Mouse (Mus musculus) heart, embryonic 10.5 days (tissue): ENCODE results near the gene Dhrs9. TPM values are rescaled to one million over a fixed set of nuclear protein-coding genes. Genes with fewer than 3 reads are reported as not detected.
A peak's percentile ranks its signal among the peaks of the same experiment; 100 is the strongest.

Source experiments
- DNase-seq: peaks from one replicate; pipeline ENCODE4 v3.0.0-alpha.2; 2017; ENCODE audit warnings: low spot score
- H3K27ac ChIP-seq: fragments of 300-500 bp; sonication (generic); 2 replicates; pipeline ENCODE4 v1.5.1; 2016; ENCODE audit warnings: mild to moderate bottlenecking
- H3K27me3 ChIP-seq: fragments of 300-500 bp; sonication (generic); 2 replicates; pipeline ENCODE4 v1.6.1; 2016; ENCODE audit warnings: mild to moderate bottlenecking; ENCODE audit not compliant: poor library complexity, insufficient read depth, severe bottlenecking
- H3K36me3 ChIP-seq: fragments of 300-500 bp; sonication (generic); 2 replicates; pipeline ENCODE4 v1.6.1; 2016; ENCODE audit warnings: mild to moderate bottlenecking, moderate library complexity
- H3K4me1 ChIP-seq: fragments of 300-500 bp; sonication (generic); 2 replicates; pipeline ENCODE4 v1.6.1; 2016; ENCODE audit warnings: mild to moderate bottlenecking
- H3K4me3 ChIP-seq: fragments of 300-500 bp; sonication (generic); 2 replicates; pipeline ENCODE4 v1.5.1; 2016; ENCODE audit warnings: mild to moderate bottlenecking, moderate library complexity
- H3K9me3 ChIP-seq: fragments of 300-500 bp; sonication (generic); 2 replicates; pipeline ENCODE4 v1.6.1; 2016; ENCODE audit warnings: mild to moderate bottlenecking, moderate library complexity
- WGBS: fragments of 180-500 bp; shearing (Covaris S2); methylation state at CpG from one replicate; pipeline ENCODE4 v1.1.7; 2016; 5-methylcytosine and 5-hydroxymethylcytosine counted together
- polyA plus RNA-seq: library from polyadenylated mRNA; unstranded; fragments of >200 nt; fragmentation: Nextera tagmentation; extraction: Ambion mirVana; gene quantifications from 2 replicates; pipeline ENCODE4 v1.2.1, GENCODE M21; 2016

Dhrs9 gene
- polyA plus RNA-seq, 1 experiment from 2014 or later: not detected

- Histone ChIP-seq H3K27ac (no peak overlapping the region), H3K4me1 (0 out of 2 replicates have a peak, but pooled peaks cover 6% of the 10 kb centered on the region), H3K36me3 (no peaks in the 10 kb centered on the region), H3K9me3 (no peaks in the 10 kb centered on the region), H3K27me3 (no peaks in the 10 kb centered on the region), H3K4me3 (no peak overlapping the region)
- no peak for DNase-seq
- 77% methylated on average over 9 of the region's 9 CpGs for WGBS
These were observed 15.5 kb downstream of the Dhrs9 start for GRCm38 (mm10) chr2:69395597-69396248.

DNA sequence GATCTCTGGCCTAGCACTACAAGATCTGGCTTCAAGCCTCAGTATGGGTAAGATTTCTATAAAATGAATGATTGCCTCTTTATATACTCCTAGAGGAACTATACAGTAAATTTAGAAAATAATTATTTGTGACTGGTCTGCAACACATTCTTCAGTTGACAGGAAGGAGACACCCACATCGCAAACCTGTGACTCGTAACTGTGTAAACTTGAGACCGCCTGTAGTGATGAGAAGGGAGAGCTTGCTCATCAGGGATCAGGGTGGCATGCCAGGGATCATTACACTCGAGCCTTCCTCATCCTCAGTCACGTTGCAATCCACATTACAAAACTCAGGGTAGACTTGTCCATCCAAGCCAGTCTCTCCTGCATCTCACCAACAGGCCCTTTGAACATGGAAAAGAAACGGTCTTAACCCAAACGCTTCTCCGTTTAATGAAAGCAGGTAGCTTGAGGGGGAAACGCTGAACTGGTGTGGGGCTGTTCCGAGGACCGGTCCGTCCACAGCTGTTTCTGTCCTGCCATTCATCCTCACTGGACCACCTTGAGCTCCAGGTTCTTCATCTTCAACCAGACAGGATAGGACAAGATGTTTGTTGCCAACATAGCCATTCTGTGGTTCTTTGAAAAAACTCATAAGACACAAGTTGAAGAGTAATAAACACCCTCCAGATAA, 16.7 kb downstream of the Dhrs9 start:
- Histone ChIP-seq H3K27ac (no peak overlapping the region), H3K27me3 (no peaks in the 10 kb centered on the region), H3K9me3 (no peaks in the 10 kb centered on the region), H3K4me3 (no peak overlapping the region), H3K36me3 (no peaks in the 10 kb centered on the region), H3K4me1 (0 out of 2 replicates have a peak, but pooled peaks cover 6% of the 10 kb centered on the region)
- peak; percentile 17 for DNase-seq
- WGBS: 83% methylated on average over 12 of the region's 12 CpGs

- 0 out of 2 replicates have a peak, but pooled peaks cover 6% of the 10 kb centered on the region for H3K4me1 ChIP-seq
- H3K27ac ChIP-seq: no peak overlapping the region
- no peaks in the 10 kb centered on the region for H3K9me3 ChIP-seq
- WGBS: 74% methylated on average over 7 of the region's 7 CpGs
- no peak overlapping the region for H3K4me3 ChIP-seq
- DNase-seq: no peak
- H3K27me3 ChIP-seq: no peaks in the 10 kb centered on the region
- H3K36me3 ChIP-seq: no peaks in the 10 kb centered on the region
These were observed 20.8 kb downstream of the Dhrs9 start for GRCm38 (mm10) chr2:69400866-69401604.

GRCm38 (mm10) chr2:69401891-69402290, 21.6 kb downstream of the Dhrs9 start:
- 81% methylated on average over 6 of the region's 6 CpGs for WGBS
- no peak for DNase-seq

GRCm38 (mm10) chr2:69402309-69402708, 22.1 kb downstream of the Dhrs9 start:
- Histone ChIP-seq H3K9me3 (no peaks in the 10 kb centered on the region), H3K36me3 (no peaks in the 10 kb centered on the region), H3K4me3 (no peak overlapping the region), H3K27me3 (no peaks in the 10 kb centered on the region), H3K27ac (no peak overlapping the region), H3K4me1 (0 out of 2 replicates have a peak, but pooled peaks cover 6% of the 10 kb centered on the region)
- 77% methylated on average over 7 of the region's 7 CpGs for WGBS
- DNase-seq: no peak

More at GRCm38 (mm10) chr2:69401891-69402290, 21.6 kb downstream of the Dhrs9 start:
- Histone ChIP-seq H3K36me3 (no peaks in the 10 kb centered on the region), H3K4me1 (0 out of 2 replicates have a peak, but pooled peaks cover 6% of the 10 kb centered on the region), H3K27me3 (no peaks in the 10 kb centered on the region), H3K4me3 (no peak overlapping the region), H3K9me3 (no peaks in the 10 kb centered on the region), H3K27ac (no peak overlapping the region)

- WGBS: 92% methylated on average over 5 of the region's 5 CpGs
- Histone ChIP-seq H3K4me1 (no peaks in the 10 kb centered on the region), H3K27me3 (no peaks in the 10 kb centered on the region), H3K36me3 (no peaks in the 10 kb centered on the region), H3K4me3 (no peak overlapping the region), H3K27ac (no peak overlapping the region), H3K9me3 (no peaks in the 10 kb centered on the region)
- no peak for DNase-seq
These were observed 25.4 kb downstream of the Dhrs9 start for GRCm38 (mm10) chr2:69405692-69406091.

DNA sequence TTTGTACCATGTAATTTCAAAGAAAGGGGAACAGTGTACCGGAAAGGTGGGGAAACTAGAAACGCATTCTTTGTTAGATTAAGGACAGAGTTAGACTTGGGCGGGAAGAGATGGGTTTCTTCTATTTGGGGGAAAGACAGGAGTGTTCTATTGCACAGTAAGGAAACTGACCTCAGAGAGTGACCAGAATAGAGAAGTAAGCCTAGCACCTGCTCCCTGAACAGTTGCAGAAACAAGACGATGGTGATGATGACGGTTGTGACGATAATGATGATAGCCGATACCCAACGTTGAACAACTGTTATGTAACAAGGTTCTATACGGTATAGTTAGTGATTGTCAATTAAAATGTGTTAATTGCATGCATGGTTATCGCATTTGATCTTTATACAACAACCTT, 34.3 kb downstream of the Dhrs9 start:
- Histone ChIP-seq H3K9me3 (no peaks in the 10 kb centered on the region), H3K27me3 (0 out of 2 replicates have a peak, but pooled peaks cover 6% of the 10 kb centered on the region), H3K27ac (no peak overlapping the region), H3K4me3 (no peak overlapping the region), H3K4me1 (peaks cover 6% of the 10 kb centered on the region; the same call in 1 of the 2 replicates), H3K36me3 (no peaks in the 10 kb centered on the region)
- 89% methylated on average over 10 of the region's 10 CpGs for WGBS
- DNase-seq: no peak

DNA sequence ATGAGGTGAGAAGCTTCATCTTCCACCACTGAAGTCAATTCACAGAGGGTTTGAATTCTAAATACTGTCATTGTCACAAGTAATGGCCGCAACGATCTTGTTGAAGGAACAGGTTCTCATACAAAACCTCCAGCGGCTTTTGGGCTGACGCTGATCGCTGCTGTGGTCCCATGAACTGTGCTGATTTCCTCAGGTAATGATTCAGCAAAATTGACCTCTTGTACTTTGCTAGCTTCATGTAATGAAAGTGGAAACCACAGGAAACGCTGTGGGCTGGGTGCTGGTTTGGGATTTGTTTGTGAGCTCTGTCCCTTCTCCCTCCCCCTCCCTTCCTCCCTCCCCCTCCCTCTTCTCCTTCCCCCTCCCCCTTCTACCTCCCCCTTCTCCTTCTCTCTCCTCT, 34.8 kb downstream of the Dhrs9 start:
- Histone ChIP-seq H3K9me3 (no peaks in the 10 kb centered on the region), H3K36me3 (no peaks in the 10 kb centered on the region), H3K4me3 (no peak overlapping the region), H3K27me3 (0 out of 2 replicates have a peak, but pooled peaks cover 6% of the 10 kb centered on the region), H3K4me1 (peaks cover 6% of the 10 kb centered on the region; the same call in 1 of the 2 replicates), H3K27ac (no peak overlapping the region)
- no peak for DNase-seq
- WGBS: 77% methylated on average over 6 of the region's 6 CpGs

DNA sequence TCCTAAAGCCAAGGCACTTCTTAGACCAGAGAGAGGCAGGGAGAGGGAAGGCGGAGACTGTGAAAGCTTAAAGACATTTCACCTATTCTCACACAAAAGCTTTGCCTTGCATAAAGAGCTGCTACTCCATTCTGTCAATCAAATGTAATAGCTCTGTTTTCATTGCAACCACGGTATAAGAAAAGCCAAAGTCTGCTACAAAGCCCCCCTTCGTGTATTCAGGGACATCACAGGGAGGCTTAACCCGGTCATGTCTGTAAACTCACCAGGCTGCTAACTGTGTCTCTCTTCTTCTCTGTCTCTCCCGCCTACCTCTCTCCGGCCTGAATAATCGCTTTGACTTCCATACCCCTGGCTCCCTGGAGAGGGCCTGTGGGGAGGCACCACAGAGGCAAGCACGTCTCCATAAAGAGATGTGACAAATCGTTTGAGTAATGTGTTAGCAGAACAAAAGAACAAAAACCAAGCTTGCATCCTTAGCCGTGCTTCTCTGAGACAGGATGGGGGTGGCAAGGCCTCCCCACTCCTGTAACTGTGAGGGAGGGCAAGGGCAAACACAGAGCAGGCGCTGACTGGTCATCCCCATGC, 38.1 kb downstream of the Dhrs9 start:
- no peak for DNase-seq
- WGBS: 13% methylated on average over 11 of the region's 11 CpGs
- H3K36me3 ChIP-seq: no peaks in the 10 kb centered on the region
- H3K4me3 ChIP-seq: no peak overlapping the region
- no peaks in the 10 kb centered on the region for H3K9me3 ChIP-seq
- no peak overlapping the region for H3K27ac ChIP-seq
- peaks cover 6% of the 10 kb centered on the region; the same call in 1 of the 2 replicates for H3K4me1 ChIP-seq
- 0 out of 2 replicates have a peak, but pooled peaks cover 6% of the 10 kb centered on the region for H3K27me3 ChIP-seq

- H3K4me1 ChIP-seq: no peaks in the 10 kb centered on the region
- H3K9me3 ChIP-seq: no peaks in the 10 kb centered on the region
- no peaks in the 10 kb centered on the region for H3K36me3 ChIP-seq
- H3K4me3 ChIP-seq: no peak overlapping the region
- no peaks in the 10 kb centered on the region for H3K27me3 ChIP-seq
- H3K27ac ChIP-seq: no peak overlapping the region
- 63% methylated on average over 5 of the region's 5 CpGs for WGBS
- peak; percentile 13 for DNase-seq
These were observed 44.6 kb downstream of the Dhrs9 start for GRCm38 (mm10) chr2:69424829-69425228.

DNA sequence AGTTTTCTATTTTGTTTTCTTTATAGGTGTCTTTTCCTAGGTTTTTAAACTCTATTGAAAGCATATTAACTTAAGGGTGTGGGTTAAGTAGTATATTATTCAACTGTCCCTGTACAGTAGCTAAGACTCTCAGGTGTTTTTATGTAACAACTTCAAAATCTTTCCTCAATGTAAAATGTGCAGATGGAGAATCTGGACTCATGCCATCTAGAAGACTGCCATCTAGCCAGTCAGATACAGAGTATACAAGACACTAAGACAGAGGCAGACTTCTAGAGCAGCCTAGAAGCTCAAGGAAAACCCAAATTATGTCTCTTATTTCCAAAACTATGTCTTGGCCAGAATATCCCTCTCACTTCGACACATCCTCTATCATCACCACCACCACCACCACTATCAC, 45.8 kb downstream of the Dhrs9 start:
- Histone ChIP-seq H3K27me3 (no peaks in the 10 kb centered on the region), H3K27ac (no peak overlapping the region), H3K4me3 (no peak overlapping the region), H3K36me3 (no peaks in the 10 kb centered on the region), H3K4me1 (no peaks in the 10 kb centered on the region), H3K9me3 (no peaks in the 10 kb centered on the region)
- WGBS: 72% methylated on average over 1 of the region's 1 CpGs
- DNase-seq: no peak

- Histone ChIP-seq H3K27ac (no peak overlapping the region), H3K9me3 (no peaks in the 10 kb centered on the region), H3K27me3 (no peaks in the 10 kb centered on the region), H3K4me3 (no peak overlapping the region), H3K4me1 (no peaks in the 10 kb centered on the region), H3K36me3 (no peaks in the 10 kb centered on the region)
- WGBS: 86% methylated on average over 10 of the region's 10 CpGs
- no peak for DNase-seq
These were observed 46.9 kb downstream of the Dhrs9 start for GRCm38 (mm10) chr2:69427141-69427540.
